Mouse (Mus musculus) heart, postnatal 0 days (tissue): Measurements from ENCODE around the gene Mta3. TPM values are rescaled to one million over a fixed set of nuclear protein-coding genes. Genes with fewer than 3 reads are reported as not detected.
A peak's percentile ranks its signal among the peaks of the same experiment; 100 is the strongest.
"Not testable (repeated sequence)": the region's sequence is repeated elsewhere in the genome, so short reads cannot be mapped to it uniquely, and the experiment has no call there.

Experiments
- ATAC-seq: fragments of 200-750 bp; cut with Nextera tagmentation; 2 replicates; pipeline ENCODE4 v1.8.0; 2017; ENCODE audit warnings: low read depth, moderate number of reproducible peaks, moderate library complexity; ENCODE audit not compliant: insufficient read depth
- DNase-seq: peaks from one replicate; pipeline ENCODE4 v3.0.0-alpha.2; 2016; ENCODE audit warnings: low spot score
- H3K27ac ChIP-seq: fragments of 300-500 bp; sonication (generic); 2 replicates; pipeline ENCODE4 v1.5.1; 2014; ENCODE audit warnings: low read depth, mild to moderate bottlenecking
- H3K27me3 ChIP-seq: fragments of 300-500 bp; sonication (generic); 2 replicates; pipeline ENCODE4 v1.6.1; 2014; ENCODE audit warnings: low read length, mixed read lengths; ENCODE audit not compliant: control insufficient read depth, insufficient read depth
- H3K36me3 ChIP-seq: fragments of 300-500 bp; sonication (generic); replicated peaks from 2 replicates; pipeline ENCODE4 v1.6.1; 2014; ENCODE audit warnings: low read length, mixed read lengths; ENCODE audit not compliant: control insufficient read depth, insufficient read depth
- H3K4me1 ChIP-seq: fragments of 300-500 bp; sonication (generic); 2 replicates; pipeline ENCODE4 v1.6.1; 2014; ENCODE audit warnings: antibody characterized with exemption; ENCODE audit not compliant: control insufficient read depth, insufficient read depth
- H3K4me2 ChIP-seq: fragments of 300-500 bp; sonication (generic); 2 replicates; pipeline ENCODE4 v1.6.1; 2014; ENCODE audit warnings: low read depth, mild to moderate bottlenecking, low read length, moderate library complexity
- H3K4me3 ChIP-seq: fragments of 300-500 bp; sonication (generic); 2 replicates; pipeline ENCODE4 v1.5.1; 2014; ENCODE audit warnings: low read depth, low read length
- H3K9ac ChIP-seq: fragments of 300-500 bp; sonication (generic); replicated peaks from 2 replicates; pipeline ENCODE4 v1.6.1; 2014; ENCODE audit warnings: low read depth, low read length, mixed read lengths
- H3K9me3 ChIP-seq: fragments of 300-500 bp; sonication (generic); replicated peaks from 2 replicates; pipeline ENCODE4 v1.6.1; 2016; ENCODE audit warnings: low read length; ENCODE audit not compliant: control insufficient read depth
- CTCF ChIP-seq: IDR thresholded peaks from 2 replicates; pipeline ENCODE4 v1.5.1; 2016; ENCODE audit warnings: antibody characterized with exemption, control low read depth, low read depth
- EP300 ChIP-seq: IDR thresholded peaks from 2 replicates; pipeline ENCODE4 v1.6.1; 2016; ENCODE audit warnings: antibody characterized with exemption, low read depth
- WGBS: fragments of 180-500 bp; shearing (Covaris S2); extraction: QIAGEN DNeasy Blood & Tissue Kit; methylation state at CpG from one replicate; pipeline ENCODE4 v1.1.7; 2014; 5-methylcytosine and 5-hydroxymethylcytosine counted together
- polyA plus RNA-seq: library from polyadenylated mRNA; unstranded; fragments of >200 nt; fragmentation: Nextera tagmentation; extraction: Ambion mirVana; gene quantifications from 2 replicates; pipeline ENCODE4 v1.2.1, GENCODE M21; 2015
- total RNA-seq: library from RNA; depleted of rRNA; stranded (reverse); fragments of >200 nt; gene quantifications from 2 replicates; pipeline ENCODE4 v1.2.3, GENCODE M21; 2014; ENCODE audit warnings: low replicate concordance

Gene Mta3
- total and polyA plus RNA-seq, 2 experiments from 2014 or later = 28.3 to 34.3 TPM

GRCm38 (mm10) chr17:83853831-83854230 is 147.9 kb downstream of the Mta3 start:
- no peak overlapping the region for H3K9ac ChIP-seq
- no peak overlapping the region for H3K4me2 ChIP-seq
- H3K27ac ChIP-seq = no peak overlapping the region
- H3K4me3 ChIP-seq = no peak overlapping the region
- TF ChIP-seq CTCF = no peak
- no peak for TF ChIP-seq EP300
- no peaks in the 10 kb centered on the region for H3K4me1 ChIP-seq
- WGBS = 46% methylated on average over 3 of the region's 3 CpGs
- DNase-seq (no peak), ATAC-seq (no peak)
- H3K27me3 ChIP-seq = no peaks in the 10 kb centered on the region
- no peaks in the 10 kb centered on the region for H3K9me3 ChIP-seq
- no peaks in the 10 kb centered on the region for H3K36me3 ChIP-seq

DNA sequence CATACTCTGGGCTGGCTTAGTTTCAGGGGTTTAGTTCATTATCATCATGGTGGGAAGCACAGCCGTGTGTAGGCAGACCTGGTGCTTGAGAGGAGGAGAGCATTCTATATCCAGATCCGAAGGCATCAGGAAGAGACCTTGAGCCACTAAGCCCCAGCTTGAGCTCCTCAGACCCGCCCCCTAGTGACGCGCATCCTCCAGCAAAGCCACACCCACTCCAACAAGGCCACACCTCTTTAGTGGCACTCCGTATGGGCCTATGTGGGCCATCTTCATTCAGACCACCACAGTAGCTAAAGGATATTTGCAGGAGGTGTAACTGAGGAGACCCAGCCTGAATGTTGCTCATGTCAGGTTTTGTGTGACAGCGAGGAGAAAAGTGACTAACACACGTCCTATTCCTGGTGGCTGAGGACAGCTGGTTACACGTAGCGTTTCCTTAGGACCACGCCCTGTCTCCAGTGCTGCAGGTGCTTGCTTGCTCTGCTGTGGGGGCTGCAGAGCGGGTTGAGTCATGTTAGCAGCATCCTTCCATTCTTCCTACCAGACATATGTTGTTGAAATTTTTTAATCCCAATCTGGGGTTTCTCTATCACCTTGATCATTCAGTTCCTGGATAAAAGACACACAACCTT is 148.4 kb downstream of the Mta3 start:
- no peak overlapping the region for H3K27ac ChIP-seq
- H3K9ac ChIP-seq = no peak overlapping the region
- no peaks in the 10 kb centered on the region for H3K36me3 ChIP-seq
- H3K27me3 ChIP-seq = no peaks in the 10 kb centered on the region
- no peak overlapping the region for H3K4me2 ChIP-seq
- H3K4me1 ChIP-seq = no peaks in the 10 kb centered on the region
- ATAC-seq = no peak; the same call in 1 of the 2 replicates
- 47% methylated on average over 12 of the region's 12 CpGs for whole genome bisulfite sequencing
- no peak overlapping the region for H3K4me3 ChIP-seq
- no peaks in the 10 kb centered on the region for H3K9me3 ChIP-seq
- TF ChIP-seq EP300 (no peak), CTCF (no peak)
- DNase-seq = no peak

DNA sequence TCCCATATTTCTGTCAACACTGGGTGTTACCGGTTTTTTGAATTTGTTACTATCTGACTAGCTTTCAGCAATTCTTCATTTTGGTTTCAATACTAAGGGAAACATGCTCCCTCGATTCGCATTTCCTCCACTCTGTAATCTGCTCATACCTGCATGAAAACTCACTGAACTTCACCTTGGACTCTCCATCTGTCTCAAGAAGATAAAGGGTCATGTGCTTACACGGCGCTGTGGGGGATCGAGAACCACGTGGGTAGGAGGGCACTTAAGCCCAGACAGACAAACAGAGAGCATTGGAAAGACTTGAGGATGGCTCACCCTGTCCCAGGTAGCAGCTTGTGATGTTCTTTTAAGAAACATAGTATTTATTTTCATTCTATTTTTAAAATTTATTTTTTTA is 152.4 kb downstream of the Mta3 start:
- TF ChIP-seq CTCF = no peak
- TF ChIP-seq EP300 = no peak
- Histone ChIP-seq H3K4me2 (no peak overlapping the region), H3K36me3 (no peaks in the 10 kb centered on the region), H3K27me3 (0 out of 2 replicates have a peak, but pooled peaks cover 3% of the 10 kb centered on the region), H3K9ac (no peak overlapping the region), H3K9me3 (no peaks in the 10 kb centered on the region), H3K4me3 (no peak overlapping the region), H3K4me1 (0 out of 2 replicates have a peak, but pooled peaks cover 4% of the 10 kb centered on the region), H3K27ac (no peak overlapping the region)
- WGBS = 79% methylated on average over 7 of the region's 7 CpGs
- ATAC-seq = no peak
- no peak for DNase-seq

- DNase-seq = no peak
These were observed 153.7 kb downstream of the Mta3 start for GRCm38 (mm10) chr17:83859639-83860038.

DNA sequence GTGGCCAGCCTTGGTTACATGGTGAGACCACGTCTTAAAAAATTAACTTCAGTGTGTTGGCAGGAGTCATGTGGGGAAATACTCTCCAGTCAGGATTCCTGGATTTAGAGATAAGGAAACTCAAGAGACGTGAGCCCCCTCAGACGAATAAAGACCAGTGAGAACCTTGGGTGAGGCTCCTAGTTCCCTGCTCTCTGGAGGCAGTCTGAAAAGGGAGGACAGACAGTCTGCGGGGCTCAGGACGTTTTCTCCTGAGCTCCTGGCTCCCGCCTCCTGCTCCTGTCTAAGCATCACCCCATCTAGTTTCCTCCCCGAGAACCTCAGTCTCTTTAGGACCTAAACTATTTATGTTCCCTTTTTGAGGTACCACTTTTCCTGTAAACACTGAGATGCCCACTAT is 154.3 kb downstream of the Mta3 start:
- 0 out of 2 replicates have a peak, but pooled peaks cover 3% of the 10 kb centered on the region for H3K27me3 ChIP-seq
- whole genome bisulfite sequencing = 57% methylated on average over 7 of the region's 7 CpGs
- no peak overlapping the region for H3K9ac ChIP-seq
- no peak for DNase-seq
- H3K4me2 ChIP-seq = no peak overlapping the region
- no peaks in the 10 kb centered on the region for H3K36me3 ChIP-seq
- no peak for ATAC-seq
- no peak overlapping the region for H3K4me3 ChIP-seq
- TF ChIP-seq CTCF = no peak
- no peak for TF ChIP-seq EP300
- no peaks in the 10 kb centered on the region for H3K9me3 ChIP-seq
- H3K27ac ChIP-seq = no peak overlapping the region
- H3K4me1 ChIP-seq = 0 out of 2 replicates have a peak, but pooled peaks cover 4% of the 10 kb centered on the region

More at GRCm38 (mm10) chr17:83859639-83860038, 153.7 kb downstream of the Mta3 start:
- 82% methylated on average over 4 of the region's 4 CpGs for WGBS
- no peak for TF ChIP-seq EP300
- TF ChIP-seq CTCF = no peak
- 0 out of 2 replicates have a peak, but pooled peaks cover 3% of the 10 kb centered on the region for H3K27me3 ChIP-seq
- no peaks in the 10 kb centered on the region for H3K36me3 ChIP-seq
- no peak overlapping the region for H3K27ac ChIP-seq
- no peak overlapping the region for H3K4me2 ChIP-seq
- H3K9me3 ChIP-seq = no peaks in the 10 kb centered on the region
- no peak for ATAC-seq
- H3K4me1 ChIP-seq = 0 out of 2 replicates have a peak, but pooled peaks cover 4% of the 10 kb centered on the region
- no peak overlapping the region for H3K4me3 ChIP-seq
- no peak overlapping the region for H3K9ac ChIP-seq

DNA sequence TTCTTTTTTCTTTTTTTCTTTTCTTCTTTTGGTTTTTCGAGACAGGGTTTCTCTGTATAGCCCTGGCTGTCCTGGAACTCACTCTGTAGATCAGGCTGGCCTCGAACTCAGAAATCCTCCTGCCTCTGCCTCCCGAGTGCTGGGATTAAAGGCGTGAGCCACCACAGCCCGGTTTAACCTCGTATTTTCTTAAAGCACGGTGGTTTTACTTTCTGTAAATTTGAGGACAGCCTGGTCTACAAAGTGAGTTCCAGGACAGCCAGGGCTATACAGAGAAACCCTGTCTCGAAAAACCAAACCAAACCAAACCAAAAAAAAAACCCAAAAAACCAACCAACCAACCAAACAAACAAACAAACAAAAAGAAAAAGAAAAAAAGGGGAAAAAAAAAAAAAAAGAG is 155.0 kb downstream of the Mta3 start:
- peak overlapping the region; percentile 81 for H3K4me3 ChIP-seq
- not testable (repeated sequence) for H3K4me1 ChIP-seq, H3K9me3 ChIP-seq, H3K36me3 ChIP-seq, ATAC-seq, DNase-seq, H3K27ac ChIP-seq, H3K27me3 ChIP-seq
- H3K4me2 ChIP-seq = peak overlapping the region; percentile 59
- 73% methylated on average over 8 of the region's 8 CpGs for WGBS
- peak overlapping the region; percentile 76; the same call in 1 of the 2 replicates for H3K9ac ChIP-seq
